Mouse (Mus musculus) C2C12 (cell line): Measurements from ENCODE around the gene Bcl2l1.

Source experiments
- CTCF ChIP-seq: IDR thresholded peaks from one replicate; pipeline ENCODE4 v1.5.1; 2011; ENCODE audit not compliant: control insufficient read depth, insufficient read depth, insufficient read length
- FOSL1 ChIP-seq: IDR thresholded peaks from one replicate; pipeline ENCODE4 v1.8.0; 2011; ENCODE audit warnings: mild to moderate bottlenecking, low read length; ENCODE audit not compliant: poor library complexity, insufficient read depth, severe bottlenecking
- MAX ChIP-seq: IDR thresholded peaks from one replicate; pipeline ENCODE4 v1.6.1; 2011; ENCODE audit warnings: mild to moderate bottlenecking, control low read depth
- USF1 ChIP-seq: IDR thresholded peaks from one replicate; pipeline ENCODE4 v1.6.1; 2011; ENCODE audit warnings: low read depth, mild to moderate bottlenecking, control low read depth, moderate library complexity

- TF ChIP-seq CTCF (no peak), MAX (no peak), USF1 (no peak), FOSL1 (no peak)
These were observed 17.2 kb downstream of the Bcl2l1 start for GRCm38 (mm10) chr2:152814213-152814874.
